Mouse (Mus musculus): ENCODE data around the gene Rala. TPM values are rescaled to one million over a fixed set of nuclear protein-coding genes. Genes with fewer than 3 reads are reported as not detected.
"Not testable (repeated sequence)": the region's sequence is repeated elsewhere in the genome, so short reads cannot be mapped to it uniquely, and the experiment has no call there.

Gene Rala
- polyA plus RNA-seq, 1 experiment from 2014 or later: 111 TPM

DNA sequence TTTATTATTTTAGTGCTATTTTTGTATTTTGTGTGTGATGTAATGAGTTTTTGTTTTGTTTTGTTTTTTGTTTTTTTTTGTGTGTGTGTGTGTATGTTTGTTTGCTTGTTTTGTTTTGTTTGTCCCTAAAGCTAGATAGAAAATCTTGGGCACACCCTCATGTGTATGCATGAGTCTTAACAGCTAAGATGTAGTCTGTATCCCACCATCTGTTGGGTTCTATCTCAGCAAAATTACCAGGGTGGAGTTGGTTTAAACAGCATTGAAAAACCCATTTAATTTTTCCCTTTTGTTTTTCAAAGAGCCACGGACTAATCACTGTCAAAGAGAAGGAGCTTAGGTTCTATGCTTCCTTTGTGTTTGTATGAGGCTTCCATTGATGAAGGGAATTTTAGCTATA is 10.2 kb upstream of the Rala start:
- Histone ChIP-seq H3K36me3 (no peaks in the 10 kb centered on the region), H3K27me3 (no peaks in the 10 kb centered on the region), H3K27ac (replicated peaks) (no peak overlapping the region), H3K4me2 (replicated peaks) (no peak overlapping the region), H3K9me3 (replicated peaks) (no peaks in the 10 kb centered on the region), H3K4me3 (replicated peaks) (no peak overlapping the region), H3K9ac (no peak overlapping the region), H3K4me1 (no peaks in the 10 kb centered on the region)
- WGBS: 62% methylated on average over 1 of the region's 1 CpGs
- no peak for ATAC-seq (ENCODE audit: insufficient number of reproducible peaks, low FRiP score, low TSS enrichment, low read depth)

- WGBS: 91% methylated on average over 8 of the region's 8 CpGs
- H3K36me3 ChIP-seq; ATAC-seq (ENCODE audit: insufficient number of reproducible peaks, low FRiP score, low TSS enrichment, low read depth); H3K27me3 ChIP-seq; H3K4me1 ChIP-seq; H3K27ac ChIP-seq (replicated peaks); H3K4me3 ChIP-seq (replicated peaks); H3K9me3 ChIP-seq (replicated peaks); H3K9ac ChIP-seq; H3K4me2 ChIP-seq (replicated peaks): not testable (repeated sequence)
Measured at GRCm38 (mm10) chr13:17950581-17950980, 6.5 kb upstream of the Rala start.

- ATAC-seq (ENCODE audit: insufficient number of reproducible peaks, low FRiP score, low TSS enrichment, low read depth): no peak
- Histone ChIP-seq H3K9ac (no peak overlapping the region), H3K4me3 (replicated peaks) (no peak overlapping the region), H3K36me3 (no peaks in the 10 kb centered on the region), H3K4me1 (no peaks in the 10 kb centered on the region), H3K4me2 (replicated peaks) (no peak overlapping the region), H3K27ac (replicated peaks) (no peak overlapping the region), H3K27me3 (no peaks in the 10 kb centered on the region), H3K9me3 (replicated peaks) (no peaks in the 10 kb centered on the region)
- WGBS: 70% methylated on average over 18 of the region's 18 CpGs
Measured at GRCm38 (mm10) chr13:17949555-17949954, 5.5 kb upstream of the Rala start.

- under 1% methylated on average over 70 of the region's 70 CpGs for WGBS
- H3K9me3 ChIP-seq (replicated peaks): no peaks in the 10 kb centered on the region
- H3K4me3 ChIP-seq (replicated peaks): peak overlapping the region; percentile 91
- peaks cover 7% of the 10 kb centered on the region for H3K4me1 ChIP-seq
- H3K27me3 ChIP-seq: no peaks in the 10 kb centered on the region
- H3K4me2 ChIP-seq (replicated peaks): peak overlapping the region; percentile 66
- H3K36me3 ChIP-seq: no peaks in the 10 kb centered on the region
- H3K27ac ChIP-seq (replicated peaks): peak overlapping the region; percentile 89
- peak overlapping the region; percentile 70 for H3K9ac ChIP-seq
- peak; percentile 77 for ATAC-seq (ENCODE audit: insufficient number of reproducible peaks, low FRiP score, low TSS enrichment, low read depth)
Measured at GRCm38 (mm10) chr13:17943306-17944077, 547 bp downstream of the Rala start.

GRCm38 (mm10) chr13:17942338-17942737 is 1.7 kb downstream of the Rala start:
- 37% methylated on average over 6 of the region's 6 CpGs for WGBS

DNA sequence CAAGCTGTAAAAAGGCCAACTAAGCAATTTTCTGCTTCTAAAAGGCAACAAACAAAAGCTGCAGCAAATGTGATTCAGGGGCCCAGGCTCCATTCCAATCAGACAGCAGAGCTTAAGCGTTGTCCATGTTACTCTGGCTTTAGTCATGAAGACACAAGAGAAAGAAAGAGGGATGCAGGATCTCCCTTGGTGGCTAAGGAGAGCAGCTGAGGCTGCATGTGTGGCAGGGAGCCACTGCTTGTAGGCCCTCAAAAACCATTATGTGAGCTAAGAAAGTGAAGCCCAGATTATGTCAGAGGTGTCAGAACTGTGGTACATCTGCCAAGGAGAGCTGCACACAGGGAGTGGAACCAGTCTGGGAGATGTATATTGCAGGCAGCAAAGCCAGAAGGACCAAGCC is 36.7 kb downstream of the Rala start:
- Histone ChIP-seq H3K36me3 (0 out of 2 replicates have a peak, but pooled peaks cover 3% of the 10 kb centered on the region), H3K27me3 (no peaks in the 10 kb centered on the region), H3K4me1 (no peaks in the 10 kb centered on the region), H3K4me3 (replicated peaks) (no peak overlapping the region), H3K9me3 (replicated peaks) (0 out of 2 replicates have a peak, but pooled peaks cover 2% of the 10 kb centered on the region), H3K4me2 (replicated peaks) (no peak overlapping the region), H3K27ac (replicated peaks) (no peak overlapping the region), H3K9ac (no peak overlapping the region)
- WGBS: 87% methylated on average over 1 of the region's 1 CpGs
- no peak for ATAC-seq (ENCODE audit: insufficient number of reproducible peaks, low FRiP score, low TSS enrichment, low read depth)

More at GRCm38 (mm10) chr13:17942338-17942737, 1.7 kb downstream of the Rala start:
- no peaks in the 10 kb centered on the region for H3K27me3 ChIP-seq
- no peak overlapping the region for H3K27ac ChIP-seq (replicated peaks)
- no peak for ATAC-seq (ENCODE audit: insufficient number of reproducible peaks, low FRiP score, low TSS enrichment, low read depth)
- H3K9ac ChIP-seq: no peak overlapping the region
- no peak overlapping the region for H3K4me3 ChIP-seq (replicated peaks)
- H3K9me3 ChIP-seq (replicated peaks): no peaks in the 10 kb centered on the region
- no peaks in the 10 kb centered on the region for H3K36me3 ChIP-seq
- H3K4me2 ChIP-seq (replicated peaks): no peak overlapping the region
- peaks cover 7% of the 10 kb centered on the region for H3K4me1 ChIP-seq

GRCm38 (mm10) chr13:17901474-17901873 is 42.6 kb downstream of the Rala start:
- Histone ChIP-seq H3K9me3 (replicated peaks) (no peaks in the 10 kb centered on the region), H3K36me3 (0 out of 2 replicates have a peak, but pooled peaks cover 3% of the 10 kb centered on the region), H3K27me3 (no peaks in the 10 kb centered on the region), H3K9ac (no peak overlapping the region), H3K27ac (replicated peaks) (no peak overlapping the region), H3K4me2 (replicated peaks) (no peak overlapping the region), H3K4me3 (replicated peaks) (no peak overlapping the region), H3K4me1 (no peaks in the 10 kb centered on the region)
- 78% methylated on average over 4 of the region's 4 CpGs for WGBS
- ATAC-seq (ENCODE audit: insufficient number of reproducible peaks, low FRiP score, low TSS enrichment, low read depth): no peak

- H3K9me3 ChIP-seq (replicated peaks): no peaks in the 10 kb centered on the region
- no peak overlapping the region for H3K27ac ChIP-seq (replicated peaks)
- H3K36me3 ChIP-seq: peaks cover 4% of the 10 kb centered on the region; the same call in 1 of the 2 replicates
- no peak overlapping the region for H3K9ac ChIP-seq
- no peaks in the 10 kb centered on the region for H3K4me1 ChIP-seq
- H3K4me3 ChIP-seq (replicated peaks): no peak overlapping the region
- H3K27me3 ChIP-seq: no peaks in the 10 kb centered on the region
- 73% methylated on average over 5 of the region's 5 CpGs for WGBS
- ATAC-seq (ENCODE audit: insufficient number of reproducible peaks, low FRiP score, low TSS enrichment, low read depth): no peak
- H3K4me2 ChIP-seq (replicated peaks): no peak overlapping the region
Measured at GRCm38 (mm10) chr13:17900641-17901040, 43.4 kb downstream of the Rala start.

DNA sequence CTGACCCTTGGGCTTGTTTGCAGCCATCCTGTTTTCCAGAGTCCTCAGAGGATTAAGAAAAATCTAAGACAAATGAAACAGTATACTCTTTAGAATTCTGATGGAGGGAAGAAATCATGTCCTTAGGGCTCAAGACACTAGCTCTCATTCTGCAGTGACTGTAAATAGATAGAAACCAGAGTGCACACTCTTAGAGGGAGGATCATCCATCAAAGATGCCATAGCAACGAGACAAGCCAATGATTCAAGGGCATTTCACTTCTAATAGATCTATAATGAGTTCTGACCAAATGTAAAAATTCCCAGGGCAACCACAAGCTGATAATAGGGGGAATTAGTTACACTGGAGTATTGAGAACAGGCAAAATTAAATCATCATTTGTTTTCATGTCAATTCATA is 47.0 kb downstream of the Rala start:
- no peak overlapping the region for H3K27ac ChIP-seq (replicated peaks)
- no peak overlapping the region for H3K4me3 ChIP-seq (replicated peaks)
- ATAC-seq (ENCODE audit: insufficient number of reproducible peaks, low FRiP score, low TSS enrichment, low read depth): no peak
- H3K4me1 ChIP-seq: no peaks in the 10 kb centered on the region
- H3K27me3 ChIP-seq: no peaks in the 10 kb centered on the region
- H3K9ac ChIP-seq: no peak overlapping the region
- no peak overlapping the region for H3K4me2 ChIP-seq (replicated peaks)
- H3K9me3 ChIP-seq (replicated peaks): no peaks in the 10 kb centered on the region
- 74% methylated on average over 1 of the region's 1 CpGs for WGBS
- peaks cover 20% of the 10 kb centered on the region for H3K36me3 ChIP-seq

DNA sequence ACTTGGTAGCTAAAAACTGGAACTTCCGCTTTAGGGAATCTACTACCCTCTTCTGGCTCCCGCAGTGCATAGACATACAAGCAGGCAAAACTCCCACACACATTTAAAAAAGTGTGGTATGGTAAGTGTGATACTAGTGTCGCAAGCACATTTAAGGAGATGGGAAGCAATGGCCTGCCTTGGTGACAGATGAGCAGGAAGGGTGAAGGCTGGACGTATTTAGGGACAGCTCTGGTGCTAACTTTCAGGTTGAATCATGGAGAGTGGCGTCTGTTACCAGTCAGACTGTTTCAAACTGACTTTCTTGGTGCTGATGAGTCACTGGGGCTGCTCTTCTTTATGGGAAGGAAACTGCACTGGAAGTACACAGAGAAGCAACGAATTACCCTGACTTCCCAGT is 52.5 kb downstream of the Rala start:
- Histone ChIP-seq H3K27me3 (no peaks in the 10 kb centered on the region), H3K27ac (replicated peaks) (no peak overlapping the region), H3K36me3 (peaks cover 47% of the 10 kb centered on the region), H3K9ac (no peak overlapping the region), H3K4me3 (replicated peaks) (no peak overlapping the region), H3K4me2 (replicated peaks) (no peak overlapping the region), H3K9me3 (replicated peaks) (no peaks in the 10 kb centered on the region), H3K4me1 (no peaks in the 10 kb centered on the region)
- no peak for ATAC-seq (ENCODE audit: insufficient number of reproducible peaks, low FRiP score, low TSS enrichment, low read depth)
- 88% methylated on average over 6 of the region's 6 CpGs for WGBS

- H3K36me3 ChIP-seq: peaks cover 27% of the 10 kb centered on the region
- H3K4me1 ChIP-seq: no peaks in the 10 kb centered on the region
- no peak for ATAC-seq (ENCODE audit: insufficient number of reproducible peaks, low FRiP score, low TSS enrichment, low read depth)
- H3K27me3 ChIP-seq: no peaks in the 10 kb centered on the region
- no peak overlapping the region for H3K4me3 ChIP-seq (replicated peaks)
- no peak overlapping the region for H3K4me2 ChIP-seq (replicated peaks)
- H3K27ac ChIP-seq (replicated peaks): no peak overlapping the region
- no peak overlapping the region for H3K9ac ChIP-seq
- 87% methylated on average over 8 of the region's 8 CpGs for WGBS
- no peaks in the 10 kb centered on the region for H3K9me3 ChIP-seq (replicated peaks)
Measured at GRCm38 (mm10) chr13:17884211-17884610, 59.8 kb downstream of the Rala start.

DNA sequence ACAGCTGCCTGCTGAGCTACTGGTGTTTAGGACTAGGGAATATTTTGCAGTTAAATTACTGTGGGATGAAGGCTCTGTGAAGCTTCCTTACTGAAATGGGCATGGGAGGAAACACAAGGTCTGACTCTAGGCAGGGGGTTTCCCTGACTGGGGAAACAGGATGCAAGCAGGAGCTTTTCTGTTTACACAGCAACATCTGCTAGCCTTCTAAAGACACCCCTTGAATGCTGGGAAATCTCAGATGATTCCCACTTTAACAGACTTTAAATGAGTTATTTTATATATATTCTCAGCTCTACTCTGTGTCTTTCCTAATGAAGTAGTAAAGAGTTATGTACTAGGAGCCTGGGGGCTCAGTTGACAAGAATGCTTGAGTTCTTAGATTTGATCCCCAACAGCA is 65.0 kb downstream of the Rala start:
- Histone ChIP-seq H3K9me3 (replicated peaks) (0 out of 2 replicates have a peak, but pooled peaks cover 6% of the 10 kb centered on the region), H3K27ac (replicated peaks) (no peak overlapping the region), H3K4me1 (no peaks in the 10 kb centered on the region), H3K4me3 (replicated peaks) (no peak overlapping the region), H3K9ac (no peak overlapping the region), H3K27me3 (no peaks in the 10 kb centered on the region), H3K36me3 (peaks cover 9% of the 10 kb centered on the region; the same call in 1 of the 2 replicates), H3K4me2 (replicated peaks) (no peak overlapping the region)
- ATAC-seq (ENCODE audit: insufficient number of reproducible peaks, low FRiP score, low TSS enrichment, low read depth): no peak

Measured in embryonic facial prominence, embryonic 15.5 days (tissue).